Mouse (Mus musculus): ENCODE measurements at regions not wholly inside any gene's neighbourhood (a gene's known extent, or its start where the extent isn't known, plus 50 kb on each side); places are given as distances from the start of the nearest gene placed in this dataset.
"Not testable (repeated sequence)": the region's sequence is repeated elsewhere in the genome, so short reads cannot be mapped to it uniquely, and the experiment has no call there.

DNA sequence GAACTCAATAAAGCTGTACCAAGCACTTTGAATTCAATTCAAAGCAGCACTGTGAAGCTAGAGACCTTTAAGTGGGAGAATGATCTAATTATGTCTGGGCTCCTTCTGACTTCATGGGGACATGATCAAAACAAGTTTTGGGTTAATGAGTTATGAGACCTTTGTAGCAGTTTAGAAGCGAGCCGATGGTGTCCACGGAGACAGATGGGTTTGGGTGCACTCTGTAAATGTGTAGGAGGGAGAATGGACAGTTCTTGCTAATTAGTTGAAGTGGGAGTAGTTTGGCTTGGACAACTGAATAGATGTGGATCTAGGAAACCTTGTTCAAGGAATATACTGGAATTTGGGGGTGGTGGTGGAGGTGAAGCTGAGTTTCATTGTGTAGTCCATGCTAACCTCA lies 186.3 kb upstream of the Cldn34b3 start:
- no peak for DNase-seq (ENCODE audit: low read depth, low spot score)

DNA sequence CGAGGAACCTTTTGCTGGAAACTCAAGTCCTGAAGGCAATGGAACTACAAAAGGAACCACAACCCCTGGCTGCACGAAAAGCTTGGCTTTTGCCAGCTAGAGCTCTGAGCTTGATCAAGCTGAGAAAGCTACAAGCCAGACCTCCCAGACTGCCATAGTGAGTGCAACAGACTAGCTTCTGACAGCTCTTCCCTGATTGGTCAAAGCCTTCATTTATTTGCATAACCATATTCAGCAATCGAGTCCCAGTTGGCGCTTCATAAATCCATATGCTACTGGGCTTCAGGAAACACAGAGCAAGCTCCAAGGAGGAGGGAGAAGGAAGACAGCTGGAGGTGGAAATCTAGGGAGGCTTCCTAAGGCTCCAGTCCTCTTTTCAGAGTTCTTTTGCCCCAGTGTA lies 181.4 kb upstream of the Cldn34b3 start:
- DNase-seq (ENCODE audit: low read depth, low spot score) = no peak

DNA sequence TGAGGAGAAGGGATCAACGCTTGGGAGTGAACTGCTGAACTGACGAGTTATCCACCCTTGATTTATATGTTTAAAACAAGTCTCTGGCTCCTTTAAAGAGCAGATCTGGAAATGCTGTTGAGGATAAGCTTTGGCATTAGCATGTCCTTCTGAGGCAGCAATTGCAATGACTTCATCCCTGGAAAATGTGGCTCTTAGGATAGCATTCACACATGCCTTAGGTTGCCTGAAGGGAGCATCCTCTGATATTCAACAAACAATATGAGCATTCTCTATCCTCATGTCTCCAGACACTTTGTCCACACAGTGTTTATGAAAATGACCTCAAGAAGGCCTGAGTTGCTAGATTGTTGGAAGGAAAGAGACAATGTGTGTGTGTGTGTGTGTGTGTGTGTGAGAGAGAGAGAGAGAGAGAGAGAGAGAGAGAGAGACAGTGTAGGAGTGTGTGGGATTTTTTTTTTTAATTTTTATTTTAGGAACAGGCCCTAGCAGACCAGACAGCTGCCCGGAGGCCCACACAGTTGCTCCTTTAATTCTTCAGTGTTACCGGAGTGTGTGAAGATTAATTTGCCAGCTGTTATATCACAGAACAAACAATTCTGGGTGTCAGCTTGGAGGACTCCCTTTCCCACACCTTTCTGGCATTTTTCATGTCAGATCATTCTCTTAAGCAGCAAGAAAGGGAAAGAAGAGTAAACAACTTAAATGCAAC lies 153.2 kb upstream of the Cldn34b3 start:
- DNase-seq (ENCODE audit: low read depth, low spot score) = no peak

DNA sequence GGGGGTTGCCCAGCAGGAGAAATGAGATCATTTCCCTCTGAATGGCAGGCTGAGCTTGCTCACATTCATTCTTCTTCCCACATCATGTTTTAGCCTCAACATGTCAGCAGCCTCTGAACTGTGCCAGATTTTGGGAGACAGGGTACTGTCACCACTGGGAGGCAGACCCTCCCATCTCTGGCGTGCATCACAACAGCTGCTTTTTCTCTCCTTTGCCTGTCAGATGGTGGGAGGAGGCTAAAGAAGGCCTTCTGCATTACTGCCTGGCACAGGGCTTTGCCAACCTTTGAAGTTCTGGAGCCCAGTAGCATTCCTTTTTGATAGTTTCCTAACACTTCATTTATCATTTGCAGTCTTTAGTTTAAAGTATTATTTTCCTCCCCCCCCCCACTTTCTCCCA lies 148.0 kb upstream of the Cldn34b3 start:
- no peak for DNase-seq (ENCODE audit: low read depth, low spot score)

DNA sequence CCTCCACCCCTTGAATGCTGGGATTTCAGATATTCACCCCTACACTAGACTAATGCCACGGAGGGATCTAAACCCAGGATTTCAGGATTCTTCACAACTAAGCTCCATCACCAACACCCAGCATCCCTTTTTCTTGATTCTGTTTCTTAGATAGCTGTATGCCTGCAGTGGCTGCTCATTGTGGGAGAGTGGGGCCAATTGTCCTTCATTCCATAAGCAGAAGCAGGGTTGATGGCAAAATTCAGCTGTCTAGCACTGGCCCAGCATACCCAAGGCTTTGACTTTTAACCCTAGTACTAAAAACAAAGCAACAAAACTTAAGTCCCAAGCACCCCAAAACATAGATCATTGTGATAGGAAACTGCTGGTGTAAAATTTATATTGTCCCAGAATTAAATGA lies 147.5 kb upstream of the Cldn34b3 start:
- no peak for DNase-seq (ENCODE audit: low read depth, low spot score)

DNA sequence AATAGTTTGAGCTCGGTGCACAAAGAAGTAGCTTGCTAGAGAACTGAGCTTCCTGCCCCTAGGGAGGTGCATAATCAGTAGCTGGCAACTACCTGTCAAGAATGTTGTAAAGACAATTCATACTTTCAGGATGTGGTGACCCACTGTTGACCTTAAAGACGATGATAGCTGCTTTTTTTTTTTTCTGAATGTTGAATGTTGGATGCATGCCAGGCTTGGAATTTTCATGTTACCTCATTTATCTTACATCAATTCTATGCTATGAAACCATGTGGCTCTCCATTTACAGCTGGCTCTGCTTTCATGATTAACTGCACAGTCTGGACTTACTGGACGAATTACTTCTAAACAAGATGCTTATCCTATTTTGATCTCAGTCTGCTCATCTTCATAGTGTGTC lies 143.2 kb upstream of the Cldn34b3 start:
- DNase-seq (ENCODE audit: low read depth, low spot score) = no peak

DNA sequence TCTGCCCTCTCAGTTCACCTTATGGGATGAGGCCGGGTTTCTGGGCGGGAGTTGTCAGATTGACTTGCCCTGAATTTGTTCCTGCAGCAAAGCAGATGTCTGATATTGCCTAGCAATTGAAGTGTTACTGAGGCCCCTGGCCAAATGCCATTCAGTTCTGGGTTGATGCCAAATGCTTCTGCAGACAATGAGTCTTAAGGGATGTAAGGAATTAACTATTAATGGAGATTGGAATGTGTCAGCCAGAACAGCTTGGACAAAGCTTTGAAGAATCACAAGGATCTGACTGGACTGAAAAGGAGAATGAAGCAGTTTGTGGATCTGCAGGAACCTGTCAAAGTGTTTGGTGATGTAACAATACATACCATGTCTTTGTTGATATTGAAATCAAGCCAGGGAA lies 140.7 kb upstream of the Cldn34b3 start:
- no peak for DNase-seq (ENCODE audit: low read depth, low spot score)

DNA sequence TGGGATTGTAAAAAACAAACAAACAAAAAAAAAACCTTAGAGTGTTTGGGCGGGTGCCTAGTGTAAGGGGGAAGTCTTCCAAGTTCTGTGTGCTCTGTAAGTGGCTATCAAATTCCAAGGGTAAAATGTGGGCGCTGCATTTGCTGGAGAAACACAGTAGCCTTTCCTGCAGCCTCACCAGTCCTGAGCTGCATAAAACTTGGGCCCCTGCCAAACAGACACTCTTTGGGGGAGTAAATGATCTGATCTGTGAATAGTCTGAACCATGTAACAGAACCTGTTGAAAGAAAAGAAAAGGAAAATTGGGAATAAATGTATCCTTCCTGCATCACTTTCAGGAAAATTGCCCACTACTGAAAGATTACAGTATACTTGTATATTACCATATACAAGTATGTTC lies 126.4 kb upstream of the Cldn34b3 start:
- DNase-seq (ENCODE audit: low read depth, low spot score) = no peak

DNA sequence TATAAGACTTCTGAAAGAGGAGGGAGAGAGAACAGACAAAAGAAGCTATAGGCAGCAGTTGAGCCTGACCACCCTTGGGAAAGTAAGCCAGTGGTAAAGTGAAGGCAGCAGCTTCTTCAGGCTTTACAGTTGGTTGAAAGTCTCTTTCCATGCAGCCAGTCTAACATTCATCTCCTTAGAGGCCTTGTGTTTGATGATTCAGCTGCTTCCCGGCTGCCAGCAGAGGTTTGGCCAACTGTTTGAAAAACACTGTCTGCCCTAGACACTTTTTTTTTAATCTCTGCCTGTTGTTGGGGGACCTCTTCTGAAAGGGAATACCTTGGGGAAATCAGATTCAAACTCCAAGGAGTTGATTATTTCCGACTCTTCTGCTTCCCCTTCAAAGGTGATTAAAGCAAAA lies 123.1 kb upstream of the Cldn34b3 start:
- DNase-seq (ENCODE audit: low read depth, low spot score) = no peak

DNA sequence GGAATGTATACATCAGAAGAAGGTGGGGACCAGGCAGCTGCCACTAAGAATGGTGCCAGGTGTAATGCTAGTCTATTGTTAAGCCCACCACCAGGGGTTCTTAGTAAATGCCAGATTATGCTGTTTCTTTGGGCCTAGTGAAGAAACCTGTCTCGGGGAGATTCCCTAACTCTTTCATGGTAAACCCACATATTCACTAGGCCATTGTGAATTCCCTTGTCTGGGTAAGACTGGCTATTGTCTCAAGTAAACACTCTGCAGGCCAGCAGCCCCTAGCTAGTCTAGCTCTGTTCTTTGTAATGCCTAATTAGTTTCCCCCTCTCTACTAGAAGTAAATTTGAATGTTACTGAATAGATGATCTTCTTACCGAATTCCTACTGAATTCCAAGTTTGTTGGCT lies 89.3 kb upstream of the Cldn34b3 start:
- DNase-seq (ENCODE audit: low read depth, low spot score) = not testable (repeated sequence)

DNA sequence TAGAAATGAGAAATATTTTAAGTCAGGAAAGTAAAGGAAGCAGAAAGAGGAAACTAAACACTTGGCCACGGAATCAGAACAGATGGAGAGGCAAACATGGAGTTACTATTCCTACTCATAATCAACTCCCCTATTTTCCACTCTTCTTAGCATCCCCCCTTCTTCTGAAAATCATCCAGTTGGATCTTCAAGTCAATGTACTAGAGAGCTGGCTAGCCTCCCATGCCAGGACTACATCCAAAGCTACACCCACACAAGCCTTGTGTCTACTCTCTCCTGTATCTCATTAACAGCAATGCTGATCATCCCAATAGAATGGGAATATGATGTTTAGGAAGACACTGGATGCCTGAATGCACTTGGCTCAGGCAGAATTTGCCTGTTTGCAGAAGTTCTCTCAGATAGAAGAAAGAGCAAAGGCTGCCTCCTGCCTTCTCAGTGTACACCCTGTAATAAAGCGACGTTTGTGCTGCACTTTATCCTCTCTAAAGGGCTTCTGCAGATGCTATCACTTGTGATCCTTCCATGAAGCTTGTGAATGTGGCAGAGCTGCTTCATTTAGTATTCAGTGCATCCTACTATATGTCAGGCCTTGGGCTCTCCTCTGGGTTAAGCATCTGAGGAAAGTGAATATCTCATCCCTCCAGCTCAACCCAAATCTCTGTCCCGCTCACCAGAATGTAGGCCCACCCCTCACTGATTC lies 82.5 kb upstream of the Cldn34b3 start:
- no peak for DNase-seq (ENCODE audit: low read depth, low spot score)

DNA sequence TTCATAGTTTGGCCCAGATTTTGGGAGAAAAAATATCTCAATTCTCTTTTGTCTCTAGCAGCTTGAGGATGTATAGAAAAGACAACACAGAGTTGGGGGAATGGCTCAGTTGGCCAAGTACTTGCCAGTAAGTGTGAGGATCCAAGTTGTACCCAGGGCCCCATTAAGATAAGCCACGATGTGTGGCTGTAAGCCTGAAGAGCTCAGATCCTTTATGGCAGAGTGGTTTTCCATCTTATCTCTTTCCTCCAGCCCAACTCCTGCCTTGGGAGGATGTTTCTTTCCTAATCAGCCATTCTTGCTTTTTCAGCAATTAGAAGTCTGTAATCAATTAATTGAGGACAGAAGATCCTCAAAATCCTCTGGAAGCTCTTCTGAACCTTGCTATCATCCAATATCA lies 63.5 kb upstream of the Cldn34b3 start:
- DNase-seq (ENCODE audit: low read depth, low spot score) = no peak

DNA sequence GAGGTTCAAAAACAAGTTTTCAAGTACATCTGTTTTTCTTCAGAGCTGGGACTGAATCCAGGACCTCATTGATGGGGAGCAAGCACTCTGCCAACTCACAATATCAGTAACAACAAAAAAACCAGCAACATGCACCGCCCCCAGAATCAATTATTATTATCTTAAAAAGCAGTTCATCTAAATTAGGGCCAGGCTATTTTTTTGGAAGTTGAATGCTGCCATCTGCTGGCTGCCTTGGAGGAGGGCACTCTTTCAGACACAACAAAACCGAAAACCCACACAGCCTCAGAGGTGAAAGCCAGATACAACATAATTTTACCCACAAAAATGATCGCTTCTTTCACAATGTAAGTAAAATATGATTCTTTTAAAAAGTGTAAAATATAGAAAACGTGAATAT lies 62.7 kb upstream of the Cldn34b3 start:
- DNase-seq (ENCODE audit: low read depth, low spot score) = peak; percentile 8

Measured in embryo, embryonic 11.5 days (tissue).